Mouse (Mus musculus) heart, postnatal 0 days (tissue): ENCODE data around the gene Krtap24-1.

Experiments
- CTCF ChIP-seq: IDR thresholded peaks from 2 replicates; pipeline ENCODE4 v1.5.1; 2016; ENCODE audit warnings: antibody characterized with exemption, control low read depth, low read depth
- EP300 ChIP-seq: IDR thresholded peaks from 2 replicates; pipeline ENCODE4 v1.6.1; 2016; ENCODE audit warnings: antibody characterized with exemption, low read depth

GRCm38 (mm10) chr16:88657426-88657825 lies 45.3 kb upstream of the Krtap24-1 start:
- TF ChIP-seq CTCF: peak; percentile 56
- TF ChIP-seq EP300: no peak
